Mouse (Mus musculus) liver, postnatal 0 days (tissue): Measurements from ENCODE around the gene Txlnb.

ENCODE experiments used
- CTCF ChIP-seq: sonication (generic); IDR thresholded peaks from 2 replicates; pipeline ENCODE4 v1.5.1; 2016; ENCODE audit warnings: antibody characterized with exemption, low read depth
- EP300 ChIP-seq: IDR thresholded peaks from 2 replicates; pipeline ENCODE4 v1.6.1; 2016; ENCODE audit warnings: antibody characterized with exemption, low read depth, mild to moderate bottlenecking

- TF ChIP-seq CTCF (no peak), EP300 (no peak)
These were observed 46.0 kb downstream of the Txlnb start for GRCm38 (mm10) chr10:17842030-17842429.
